Mouse (Mus musculus): ENCODE data around the gene Olfr124.

The Olfr124 gene

GRCm38 (mm10) chr17:37799588-37799987 is at the start of gene Olfr124:
TSS of gene Olfr124 (plus strand) at chr17:37799888.
- DNase-seq (ENCODE audit: low read depth), result no peak

- DNase-seq (ENCODE audit: low read depth), result no peak
Measured at GRCm38 (mm10) chr17:37768307-37768706, 31.4 kb upstream of the Olfr124 start, which contains the start of gene Olfr122. TSS of gene Olfr122 (plus strand) at chr17:37768607.

- no peak for DNase-seq (ENCODE audit: low read depth)
Measured at GRCm38 (mm10) chr17:37793229-37793628, 6.5 kb upstream of the Olfr124 start, which contains the start of gene Olfr123. TSS of gene Olfr123 (plus strand) at chr17:37793529.

GRCm38 (mm10) chr17:37832649-37833048 is 33.0 kb downstream of the Olfr124 start, which contains the start of gene Olfr125:
TSS of gene Olfr125 (plus strand) at chr17:37832949.
- DNase-seq (ENCODE audit: low read depth), result no peak

GRCm38 (mm10) chr17:37847183-37847582 is 47.5 kb downstream of the Olfr124 start, which contains the start of gene Olfr126:
TSS of gene Olfr126 (plus strand) at chr17:37847483.
- DNase-seq (ENCODE audit: low read depth), result no peak

All from NIH3T3 (cell line).